ENCODE assay signal across 10 mouse cellular contexts in the genomic region with DNA sequence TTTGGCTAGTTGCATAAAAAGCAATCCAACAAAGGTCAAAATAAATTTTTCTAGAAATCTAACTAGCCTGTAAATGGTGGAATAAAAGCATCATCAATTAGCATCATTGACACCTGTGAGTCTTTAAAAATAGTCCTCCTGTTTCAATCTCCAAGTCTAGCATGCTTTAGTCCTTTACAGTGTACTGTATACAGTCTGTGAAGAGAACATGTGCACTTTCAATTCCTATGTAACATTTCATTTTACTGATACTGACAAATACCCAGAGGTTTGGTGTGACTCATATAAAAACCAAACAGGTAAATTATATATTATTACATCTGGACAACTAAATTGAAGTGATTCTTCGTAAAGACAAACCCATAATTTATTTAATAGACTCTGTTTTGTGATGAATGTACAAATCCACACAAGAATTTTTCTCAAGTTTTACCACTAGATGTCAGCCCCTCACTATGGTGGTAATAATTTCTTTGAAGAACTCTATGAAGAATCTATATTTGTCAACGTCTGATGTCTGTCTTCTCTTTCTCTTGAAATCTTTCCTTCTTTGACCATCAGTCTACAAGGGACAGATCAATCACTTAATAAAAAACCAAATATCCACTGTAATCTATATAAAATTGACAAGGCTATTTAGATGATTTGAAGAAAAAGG. TPM values are rescaled to one million over a fixed set of nuclear protein-coding genes. Genes with fewer than 3 reads are reported as not detected.
DNase-seq lines count a peak whose midpoint lies in the region; ATAC-seq and TF ChIP-seq lines count a peak whose summit lies in the region.
"Had no signal": no experiment of that assay in that cellular context is flagged by ENCODE, and none has a peak within 500 bp of the region (broad histone marks: within the 10 kb centered on the region; RNA-seq: fewer than 3 reads in every experiment).

No protein-coding gene starts in this region.

- no peak overlapping the region for H3K4me2 ChIP-seq in embryonic facial prominence, embryonic 11.5 days (ENCODE audit: low read depth, low read length)
- H3K4me2 ChIP-seq in lung, embryonic 14.5 days = no peak overlapping the region
- no peak overlapping the region for H3K4me2 ChIP-seq in forebrain, embryonic 13.5 days
- H3K4me2 ChIP-seq: neural tube, embryonic 12.5 days had no signal

- no peak overlapping the region for H3K4me3 ChIP-seq in embryonic facial prominence, embryonic 11.5 days (ENCODE audit: low read depth, low read length)
- no peak overlapping the region for H3K4me3 ChIP-seq in embryonic facial prominence, embryonic 10.5 days
- H3K4me3 ChIP-seq in lung, embryonic 14.5 days (ENCODE audit: low read depth, low read length) = no peak overlapping the region
- H3K4me3 ChIP-seq in forebrain, embryonic 13.5 days = no peak overlapping the region
- H3K4me3 ChIP-seq: neural tube, embryonic 12.5 days had no signal

- no peaks in the 10 kb centered on the region for H3K4me1 ChIP-seq in embryonic facial prominence, embryonic 11.5 days (ENCODE audit: control insufficient read depth, insufficient read depth, low read length)
- H3K4me1 ChIP-seq in embryonic facial prominence, embryonic 10.5 days = no peaks in the 10 kb centered on the region
- no peaks in the 10 kb centered on the region for H3K4me1 ChIP-seq in lung, embryonic 14.5 days (ENCODE audit: insufficient read depth)
- H3K4me1 ChIP-seq in forebrain, embryonic 13.5 days = no peaks in the 10 kb centered on the region
- H3K4me1 ChIP-seq: neural tube, embryonic 12.5 days had no signal

- H3K9ac ChIP-seq in embryonic facial prominence, embryonic 11.5 days (replicated peaks; ENCODE audit: low read length) = no peak overlapping the region
- no peak overlapping the region for H3K9ac ChIP-seq in lung, embryonic 14.5 days
- no peak overlapping the region for H3K9ac ChIP-seq in forebrain, embryonic 13.5 days
- H3K9ac ChIP-seq: neural tube, embryonic 12.5 days had no signal

- 52% methylated on average over 2 of the region's 2 CpGs for WGBS in embryonic facial prominence, embryonic 11.5 days
- WGBS in embryonic facial prominence, embryonic 10.5 days = 58% methylated on average over 2 of the region's 2 CpGs
- 35% methylated on average over 2 of the region's 2 CpGs for WGBS in lung, embryonic 14.5 days
- 43% methylated on average over 2 of the region's 2 CpGs for WGBS in forebrain, embryonic 13.5 days

- no peak for ATAC-seq in embryonic facial prominence, embryonic 11.5 days (replicated peaks; ENCODE audit: insufficient number of reproducible peaks, low FRiP score, low TSS enrichment, low read depth)
- no peak for ATAC-seq in lung, embryonic 14.5 days (ENCODE audit: insufficient read depth)
- ATAC-seq in forebrain, embryonic 13.5 days = peak; percentile 73

- DNase-seq in embryonic facial prominence, embryonic 11.5 days (ENCODE audit: low spot score) = peak; percentile 44
- DNase-seq in embryonic facial prominence, embryonic 10.5 days (ENCODE audit: low spot score) = no peak
- peak; percentile 75 for DNase-seq in lung, embryonic 14.5 days
- no peak for DNase-seq in lung, adult 18-20 months
- peak; percentile 5 for DNase-seq in splenic B cell, adult 2 months (ENCODE audit: low read depth, low spot score)
- DNase-seq in urinary bladder, postnatal 14 days (ENCODE audit: low spot score) = no peak
- no peak for DNase-seq in left cerebral cortex, adult 8-10 months (ENCODE audit: low spot score in 2 of 2)
- DNase-seq: thymus, postnatal 25 days had no signal

- H3K27ac ChIP-seq in embryonic facial prominence, embryonic 11.5 days (replicated peaks; ENCODE audit: low read depth, low read length) = no peak overlapping the region
- no peak overlapping the region for H3K27ac ChIP-seq in embryonic facial prominence, embryonic 10.5 days (replicated peaks)
- H3K27ac ChIP-seq in lung, embryonic 14.5 days (ENCODE audit: low read depth) = no peak overlapping the region
- no peak overlapping the region for H3K27ac ChIP-seq in forebrain, embryonic 13.5 days
- H3K27ac ChIP-seq: neural tube, embryonic 12.5 days had no signal

- H3K9me3 ChIP-seq in embryonic facial prominence, embryonic 11.5 days (replicated peaks; ENCODE audit: control insufficient read depth, low read length) = no peaks in the 10 kb centered on the region
- H3K9me3 ChIP-seq in embryonic facial prominence, embryonic 10.5 days = no peaks in the 10 kb centered on the region
- no peaks in the 10 kb centered on the region for H3K9me3 ChIP-seq in lung, embryonic 14.5 days (ENCODE audit: low read depth, low read length)
- H3K9me3 ChIP-seq in forebrain, embryonic 13.5 days (replicated peaks) = no peaks in the 10 kb centered on the region
- H3K9me3 ChIP-seq: neural tube, embryonic 12.5 days had no signal

- H3K36me3 ChIP-seq in embryonic facial prominence, embryonic 11.5 days (replicated peaks; ENCODE audit: control insufficient read depth, insufficient read depth, low read depth, low read length) = no peaks in the 10 kb centered on the region
- no peaks in the 10 kb centered on the region for H3K36me3 ChIP-seq in embryonic facial prominence, embryonic 10.5 days (replicated peaks)
- no peaks in the 10 kb centered on the region for H3K36me3 ChIP-seq in lung, embryonic 14.5 days (ENCODE audit: insufficient read depth)
- H3K36me3 ChIP-seq in forebrain, embryonic 13.5 days (ENCODE audit: poor library complexity, severe bottlenecking) = no peaks in the 10 kb centered on the region
- no peaks in the 10 kb centered on the region for H3K36me3 ChIP-seq in splenic B cell, adult 2 months (ENCODE audit: control insufficient read depth, insufficient read depth, low read length, poor library complexity, severe bottlenecking)
- H3K36me3 ChIP-seq: neural tube, embryonic 12.5 days had no signal

- TF ChIP-seq CTCF in lung, embryonic 14.5 days (IDR thresholded peaks at IDR 0.05; ENCODE audit: low read depth) = peak; percentile 59

- H3K27me3 ChIP-seq in embryonic facial prominence, embryonic 11.5 days (ENCODE audit: control insufficient read depth, insufficient read depth, low read length) = no peaks in the 10 kb centered on the region
- no peaks in the 10 kb centered on the region for H3K27me3 ChIP-seq in embryonic facial prominence, embryonic 10.5 days (replicated peaks; ENCODE audit: low read depth, poor library complexity, severe bottlenecking)
- H3K27me3 ChIP-seq in lung, embryonic 14.5 days (ENCODE audit: insufficient read depth, low read length) = no peaks in the 10 kb centered on the region
- no peaks in the 10 kb centered on the region for H3K27me3 ChIP-seq in forebrain, embryonic 13.5 days
- no peaks in the 10 kb centered on the region for H3K27me3 ChIP-seq in splenic B cell, adult 2 months (ENCODE audit: control insufficient read depth, insufficient read depth, low read length, poor library complexity, severe bottlenecking)
- H3K27me3 ChIP-seq: neural tube, embryonic 12.5 days had no signal

RNA-seq across cellular contexts. Expression of gene Ppip5k2, which starts 39.2 kb away (rescaled TPM):
- 49.6 and 52.0 TPM in 2 replicates for polyA plus RNA-seq in embryonic facial prominence, embryonic 11.5 days (2014; fragmentation: Nextera tagmentation; extraction: Ambion mirVana)
- polyA plus RNA-seq in embryonic facial prominence, embryonic 10.5 days (2016; fragmentation: Nextera tagmentation; extraction: Ambion mirVana) = 56.0 and 56.7 TPM in 2 replicates
- polyA plus RNA-seq in lung, embryonic 14.5 days (2014; fragmentation: Nextera tagmentation; extraction: Ambion mirVana) = 38.8 and 41.4 TPM in 2 replicates
- 44.8 and 51.7 TPM in 2 replicates for polyA plus RNA-seq in forebrain, embryonic 13.5 days (2015; fragmentation: Nextera tagmentation; extraction: Ambion mirVana)
- total RNA-seq in left cerebral cortex, adult 8-10 months (2022) = 10 to 100 TPM; 27.1 to 29.6 (median 28.7) TPM

RNA-seq across cellular contexts. Expression of gene Gin1, which starts 39.4 kb away (rescaled TPM):
- 12.9 and 13.9 TPM in 2 replicates for polyA plus RNA-seq in embryonic facial prominence, embryonic 11.5 days (2014; fragmentation: Nextera tagmentation; extraction: Ambion mirVana)
- 15.9 and 17.4 TPM in 2 replicates for polyA plus RNA-seq in embryonic facial prominence, embryonic 10.5 days (2016; fragmentation: Nextera tagmentation; extraction: Ambion mirVana)
- 15.2 and 17.3 TPM in 2 replicates for polyA plus RNA-seq in lung, embryonic 14.5 days (2014; fragmentation: Nextera tagmentation; extraction: Ambion mirVana)
- polyA plus RNA-seq in forebrain, embryonic 13.5 days (2015; fragmentation: Nextera tagmentation; extraction: Ambion mirVana) = 22.1 and 23.2 TPM in 2 replicates
- 1 to 10 TPM; 8.7 to 9.8 (median 9.3) TPM for total RNA-seq in left cerebral cortex, adult 8-10 months (2022)

Comparison
In these comparisons a context has a peak if more than half of its experiments do, and no peak if none do; other contexts are left out.
1. DNase-seq: peak in embryonic facial prominence, embryonic 11.5 days (single experiment), lung, embryonic 14.5 days (single experiment) and splenic B cell, adult 2 months (single experiment); none in embryonic facial prominence, embryonic 10.5 days (single experiment), lung, adult 18-20 months (0 of 2), urinary bladder, postnatal 14 days (single experiment) and left cerebral cortex, adult 8-10 months (0 of 2).